Mouse (Mus musculus) monocyte, adult 2 months (primary cell): ENCODE results near the gene N4bp2.

Source experiments
- DNase-seq, 2 experiments: peaks; one replicate each; pipeline ENCODE4 v3.0.0; 2022; ENCODE audit warnings: low spot score in 2 of 2, low read depth in 1 of 2

Gene N4bp2

DNA sequence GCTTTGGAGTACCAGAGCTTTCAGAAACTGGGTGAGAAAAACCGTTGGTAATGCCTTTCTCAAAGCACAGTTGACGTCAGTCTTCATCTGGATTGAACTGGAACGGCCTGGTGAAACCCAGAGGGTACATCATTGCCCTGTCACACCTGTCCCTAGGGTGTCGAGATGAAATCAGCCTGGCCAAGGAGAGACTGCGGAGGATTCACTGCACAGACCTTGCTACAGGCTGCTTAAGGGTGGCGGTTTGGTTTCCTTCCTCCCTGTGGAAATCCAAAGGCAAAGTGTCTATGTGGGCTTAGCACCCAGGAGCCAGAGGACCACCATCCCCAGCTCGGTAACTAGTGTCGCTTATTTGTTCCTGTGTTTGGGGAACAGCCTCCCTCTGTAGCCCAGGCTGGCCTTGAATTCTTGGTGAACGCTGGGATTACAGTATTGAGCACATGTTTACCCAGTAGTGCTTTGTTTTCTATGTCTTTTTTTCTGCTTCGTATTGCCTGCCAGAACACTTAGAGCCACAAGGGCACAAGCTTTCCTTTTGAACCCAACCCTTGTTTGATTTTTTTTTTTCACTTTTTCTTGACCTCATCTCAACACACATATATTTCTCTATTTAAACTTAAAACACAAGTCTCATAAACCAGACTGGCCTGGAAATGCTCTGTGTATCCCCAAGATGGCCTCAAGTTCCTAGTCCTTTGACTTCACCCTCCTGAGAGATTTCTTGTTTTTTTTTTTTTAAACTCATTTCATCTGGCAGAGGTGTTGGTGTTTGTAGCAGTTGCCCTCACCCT is 98.0 kb downstream of the N4bp2 start, which contains the start of gene Rhoh:
Rhoh (plus strand) TSS at position 60 of the 791 bp plus-strand sequence.
- DNase-seq: no peak

DNA sequence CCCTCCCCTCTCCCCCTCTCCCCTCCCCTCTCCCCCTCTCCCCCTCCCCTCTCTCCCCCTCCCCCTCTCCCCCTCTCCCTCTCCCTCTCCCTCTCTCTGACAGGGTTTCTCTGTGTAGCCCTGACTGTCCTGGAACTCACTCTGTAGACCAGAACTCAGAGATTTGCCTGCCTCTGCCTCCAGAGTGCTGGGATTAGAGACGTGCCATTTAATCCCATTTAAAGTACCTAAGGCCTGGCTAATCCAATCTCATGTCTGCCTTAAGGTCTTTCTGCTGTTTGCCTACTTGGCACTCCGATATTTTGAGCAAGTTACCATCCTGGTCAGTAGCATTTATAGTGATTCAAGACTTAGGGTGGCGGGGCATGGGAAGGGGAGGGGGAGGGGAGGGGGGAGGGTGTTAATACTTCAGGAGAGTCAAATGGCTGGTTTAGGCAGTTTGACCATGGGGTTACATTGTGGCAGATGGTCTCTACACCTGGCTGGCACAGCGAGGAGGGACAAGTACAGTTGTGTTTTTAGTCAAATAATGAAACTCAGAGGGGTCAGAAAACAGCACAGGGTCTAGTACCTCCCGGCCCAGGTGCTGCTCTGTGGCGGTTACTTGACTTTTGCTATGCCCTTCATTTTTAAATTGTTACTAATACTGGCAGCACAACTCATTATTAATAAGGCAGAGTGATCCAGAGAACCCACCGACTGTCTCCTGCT is 99.1 kb downstream of the N4bp2 start:
- no peak for DNase-seq

DNA sequence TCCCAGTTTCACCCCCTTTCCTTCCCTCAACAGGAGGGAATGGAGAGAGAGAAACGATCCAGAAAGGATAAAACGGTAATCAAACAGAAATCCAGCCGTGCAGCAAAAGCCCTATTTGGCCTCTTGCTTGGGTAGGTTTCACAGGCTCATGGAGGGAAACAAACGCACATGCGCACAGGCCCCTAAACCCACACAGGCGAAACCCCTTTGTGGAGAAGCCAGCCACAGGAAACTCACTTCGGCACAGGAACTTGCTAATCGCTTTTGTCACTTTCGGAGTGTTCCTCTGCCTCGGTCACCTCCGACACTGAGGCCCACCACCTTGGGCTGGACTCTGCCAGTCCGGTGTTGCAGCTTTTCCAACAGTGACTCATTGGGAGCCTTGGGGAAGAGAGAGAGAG is 100.0 kb downstream of the N4bp2 start:
- peak; percentile 36 to 61 for DNase-seq

DNA sequence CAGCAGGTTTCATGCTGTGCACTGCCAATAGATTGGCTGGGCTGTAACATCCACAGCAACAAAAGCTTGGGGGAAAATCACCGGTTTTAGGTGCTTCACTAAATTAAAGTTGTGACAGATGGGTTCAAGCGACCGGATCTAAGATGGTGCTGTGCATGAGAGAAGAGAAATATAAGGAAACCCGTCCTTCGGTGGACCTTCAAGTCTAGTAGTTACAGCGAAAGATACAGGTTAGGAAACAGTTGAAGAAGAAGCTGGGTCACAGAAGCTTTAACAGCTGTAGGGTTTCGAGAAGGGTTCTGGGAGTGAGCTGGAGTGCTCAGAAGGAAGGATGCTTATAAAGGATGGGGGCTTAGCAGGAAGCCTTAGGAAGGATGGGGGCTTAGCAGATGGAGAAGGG is 101.2 kb downstream of the N4bp2 start:
- no peak for DNase-seq

DNA sequence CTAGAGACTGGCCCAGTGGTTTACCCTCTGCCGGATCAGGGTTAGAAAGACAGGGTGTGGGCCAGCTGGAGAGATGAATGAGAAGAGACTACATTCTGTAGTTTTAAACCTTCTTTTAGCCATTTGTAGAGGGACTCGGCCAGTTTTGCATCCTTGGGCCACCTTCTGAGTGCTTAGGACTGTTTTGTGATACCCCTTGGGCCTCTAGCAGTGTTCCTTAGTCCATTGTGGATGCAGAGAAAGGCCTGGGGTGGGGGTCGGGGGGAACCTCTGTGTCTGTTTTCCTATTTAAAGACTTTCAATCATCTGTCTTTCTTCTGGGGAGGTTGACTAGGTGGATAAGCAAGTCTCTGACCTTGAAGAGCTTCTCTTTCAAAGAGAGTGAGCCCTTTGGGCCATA is 101.6 kb downstream of the N4bp2 start:
- DNase-seq: no peak

DNA sequence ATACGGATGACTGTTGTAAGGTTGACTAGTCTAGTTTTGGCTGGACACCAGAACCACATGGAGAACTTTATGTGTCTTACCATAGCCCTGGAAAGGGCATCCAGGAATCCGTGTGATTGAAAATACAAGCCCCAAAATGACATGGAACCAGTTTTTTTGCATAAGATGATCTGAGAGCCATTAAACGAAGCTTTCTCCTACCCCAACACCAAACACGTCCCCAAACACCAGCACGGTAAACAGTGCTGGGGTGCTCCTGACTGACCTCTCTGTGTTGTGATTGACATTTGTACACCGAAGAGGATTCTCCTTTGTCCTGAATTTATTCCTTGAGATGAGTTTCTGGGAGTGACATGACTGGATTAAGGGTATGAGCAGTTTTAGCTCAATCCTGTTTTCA is 103.3 kb downstream of the N4bp2 start:
- no peak for DNase-seq

DNA sequence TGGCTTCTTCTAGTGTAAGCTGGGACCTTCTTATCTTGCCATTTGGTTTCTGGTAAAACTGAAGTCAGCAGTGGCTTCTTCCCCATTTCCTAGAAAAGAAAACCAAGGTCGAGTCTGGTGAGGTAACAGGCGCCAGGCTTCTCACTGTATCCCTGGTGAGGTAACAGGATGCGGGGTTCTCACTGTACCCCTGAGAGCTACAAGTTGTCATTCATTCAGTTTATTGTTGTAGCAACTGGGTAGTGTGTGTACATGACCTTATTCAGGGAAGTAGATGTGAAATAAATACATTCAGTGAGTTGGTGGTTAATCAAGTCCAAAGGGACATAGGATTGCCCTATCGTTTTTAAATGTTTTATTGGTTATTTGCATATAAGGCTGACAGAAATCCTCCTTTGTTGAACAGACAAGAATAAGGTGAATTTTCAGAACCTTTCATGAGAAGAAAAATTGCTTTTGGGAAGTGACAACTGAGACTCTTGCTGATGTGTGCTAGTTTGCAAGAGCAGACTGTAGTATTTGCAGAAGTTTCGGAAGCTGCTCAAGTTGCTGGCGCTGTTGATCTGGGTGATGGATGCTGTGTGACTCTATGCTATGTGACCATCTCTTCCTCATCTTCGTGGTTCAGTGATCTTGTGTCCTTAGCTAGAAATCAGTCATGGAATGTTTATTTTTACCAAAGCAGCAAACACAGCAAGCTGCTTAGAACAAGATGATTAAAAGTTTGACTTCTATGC is 104.2 kb downstream of the N4bp2 start:
- DNase-seq: peak in 1 of 2 experiments; percentile 12

DNA sequence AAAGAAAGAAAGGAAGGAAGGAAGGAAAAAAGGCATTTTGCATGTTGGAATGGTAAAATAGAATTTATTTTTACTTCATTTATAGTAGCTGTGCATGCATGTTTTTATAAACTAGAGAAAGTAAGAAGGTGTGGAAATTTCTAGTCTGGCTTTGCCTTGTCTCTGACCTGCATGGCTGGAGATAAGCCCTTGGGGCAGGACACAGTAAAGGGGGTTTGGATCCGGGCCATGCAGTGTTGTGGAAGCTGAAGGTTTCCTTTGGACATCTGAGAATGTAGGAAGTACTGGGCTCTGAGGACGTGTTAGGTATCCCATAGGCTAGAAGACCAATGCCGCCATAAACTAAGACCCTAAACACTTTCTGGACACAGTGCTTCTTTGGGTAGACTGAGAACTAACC is 105.1 kb downstream of the N4bp2 start:
- no peak for DNase-seq

DNA sequence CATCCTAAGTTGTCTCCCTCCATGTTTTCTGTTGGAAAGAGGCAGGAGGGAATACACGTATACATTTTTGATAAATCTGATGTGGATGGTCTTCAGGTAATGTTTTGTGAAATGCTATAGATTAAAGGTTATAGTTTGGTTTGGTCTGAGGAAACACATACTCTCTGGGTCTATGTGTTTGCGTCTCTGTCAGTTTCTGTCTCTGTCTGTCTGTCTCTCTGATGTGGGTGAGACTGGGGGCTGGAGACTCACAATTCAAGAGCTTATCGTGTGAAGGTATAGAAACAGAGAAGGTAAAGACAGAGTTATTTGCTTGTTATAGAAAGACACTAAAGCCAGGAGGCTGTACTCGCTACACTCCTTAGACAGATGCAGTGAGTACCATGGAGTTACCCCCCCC is 106.3 kb downstream of the N4bp2 start:
- no peak for DNase-seq

DNA sequence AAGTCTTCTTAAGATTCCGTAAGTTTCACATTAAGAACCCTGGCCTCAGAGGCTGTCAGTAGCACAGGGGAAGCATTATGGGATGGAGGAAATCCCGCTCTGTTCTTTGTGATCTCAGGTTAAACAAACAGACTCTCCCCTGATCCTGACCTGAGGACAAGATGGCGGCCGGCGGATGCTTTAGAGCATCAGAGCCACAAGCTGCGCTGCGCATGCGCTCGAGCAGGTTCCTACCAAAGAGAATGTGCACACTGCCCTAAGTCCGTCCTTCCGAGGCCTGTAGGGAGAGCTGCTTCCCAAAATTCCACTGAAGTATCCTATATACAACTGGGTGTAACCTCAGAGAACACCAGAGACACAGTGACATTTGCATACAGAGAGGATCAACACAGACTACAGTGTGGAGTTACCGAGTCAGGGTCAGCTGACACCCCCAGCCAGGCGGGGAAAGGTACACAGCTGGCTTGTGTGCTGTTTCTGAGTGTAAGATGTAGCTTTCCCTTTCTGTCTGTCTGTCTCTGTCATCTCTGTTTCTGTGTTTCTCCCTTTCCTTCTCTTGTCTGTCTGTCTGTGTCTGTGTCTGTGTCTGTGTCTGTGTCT is 108.1 kb downstream of the N4bp2 start:
- no peak for DNase-seq

DNA sequence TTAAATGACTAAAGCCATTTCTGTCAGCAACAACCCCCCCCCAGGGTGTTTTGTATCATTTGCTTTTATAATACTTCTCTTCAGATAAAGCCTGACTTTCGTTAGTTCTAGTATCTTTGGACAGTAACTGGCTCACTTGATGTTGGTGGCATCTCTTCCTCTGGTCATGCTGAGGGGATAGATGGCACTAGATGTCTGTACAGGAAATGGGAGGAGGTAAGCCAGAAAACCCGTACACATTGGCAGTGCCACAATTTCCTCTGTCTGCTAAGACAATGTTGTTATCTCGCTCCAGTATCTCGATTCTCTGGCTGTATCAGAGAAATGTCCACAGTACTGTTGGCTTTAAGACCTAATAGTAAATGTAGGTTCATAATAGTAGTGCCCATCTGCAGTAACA is 109.9 kb downstream of the N4bp2 start:
- no peak for DNase-seq

DNA sequence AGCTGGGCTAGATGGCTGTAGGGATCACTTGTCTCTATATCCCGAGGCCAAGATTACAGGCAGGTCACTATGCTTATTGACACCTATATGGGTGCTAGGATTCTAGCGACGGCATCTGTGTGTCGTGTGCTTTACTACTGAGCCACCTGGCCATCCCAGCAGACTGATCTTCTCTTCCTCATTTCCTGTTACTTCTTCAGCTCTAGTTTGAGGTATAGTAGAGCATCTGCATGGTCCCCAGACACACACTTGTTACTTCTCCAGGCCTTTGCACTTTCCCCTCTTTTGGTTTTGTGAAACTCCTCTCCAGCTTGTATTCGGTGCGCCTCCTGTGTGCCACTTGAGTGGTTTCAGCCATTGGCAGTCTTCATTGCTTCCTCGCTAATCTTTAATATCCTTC is 111.9 kb downstream of the N4bp2 start:
- no peak for DNase-seq

DNA sequence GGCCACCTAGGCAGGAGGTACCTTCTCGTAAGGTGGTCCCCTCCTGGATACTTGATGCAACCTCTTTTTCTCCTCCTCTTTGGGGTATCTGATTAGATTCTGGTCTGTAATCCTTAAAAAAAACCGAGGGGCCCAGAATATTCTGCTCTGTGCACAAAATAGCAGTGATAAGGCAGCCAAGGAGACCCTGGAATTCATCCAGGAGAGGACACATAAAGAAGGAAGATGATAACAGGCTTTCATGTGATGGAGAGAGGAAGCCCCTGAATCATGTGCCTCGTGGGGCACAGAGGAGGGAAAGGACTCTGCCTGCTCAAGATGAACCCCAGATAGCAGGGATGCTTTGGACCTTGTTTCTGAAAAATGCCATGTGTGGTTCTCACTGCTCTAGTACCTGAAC is 115.0 kb downstream of the N4bp2 start:
- no peak for DNase-seq
